Mouse (Mus musculus) liver, adult 2 months (tissue): ENCODE measurements at regions not wholly inside any gene's neighbourhood (a gene's known extent, or its start where the extent isn't known, plus 50 kb on each side); places are given as distances from the start of the nearest gene placed in this dataset.

Experiments used
- CTCF ChIP-seq: fragments of 200-500 bp; IDR thresholded peaks from 2 replicates; pipeline ENCODE4 v1.5.1; 2011; ENCODE audit warnings: low read depth, low read length, control low read depth
- POLR2A ChIP-seq: fragments of 200-500 bp; IDR thresholded peaks from 2 replicates; pipeline ENCODE4 v1.6.1; 2011; ENCODE audit warnings: low read length, control low read depth; ENCODE audit not compliant: insufficient read depth; ENCODE audit errors: extremely low read depth

GRCm38 (mm10) chr19:50961910-50962309 is 283.5 kb upstream of the Sorcs1 start:
- TF ChIP-seq POLR2A, result no peak
- no peak for TF ChIP-seq CTCF
